Mouse (Mus musculus): ENCODE measurements around the gene Zic1. TPM values are rescaled to one million over a fixed set of nuclear protein-coding genes. Genes with fewer than 3 reads are reported as not detected.

The Zic1 gene
- polyA plus RNA-seq (2017; shearing (Covaris generic)) = not detected

GRCm38 (mm10) chr9:91365664-91366063 lies at the start of gene Zic1:
TSS of gene Zic1 (minus strand) at chr9:91365810.

GRCm38 (mm10) chr9:91361856-91362601 lies 3.6 kb downstream of the Zic1 start, which contains the start of gene Zic4:
TSS of gene Zic4 (plus strand) at chr9:91362413.

Other genes with a start within 250 kb of the Zic1 start
- gene Zic4, start 3.4 kb downstream of the Zic1 start, polyA plus RNA-seq (2017; shearing (Covaris generic)) = not detected